Mouse (Mus musculus) MEL (cell line): ENCODE results near the gene Enoph1.

Source experiments
- POLR2A ChIP-seq, 2 experiments: IDR thresholded peaks; 2 replicates each; pipeline ENCODE4 v1.6.1; 2011 to 2012; ENCODE audit warnings: low read length in 2 of 2, mild to moderate bottlenecking in 2 of 2, control low read depth in 1 of 2, improper control_type of control experiment in 1 of 2, low read depth in 1 of 2, moderate library complexity in 1 of 2; ENCODE audit not compliant: control insufficient read depth in 1 of 2, insufficient read depth in 1 of 2, poor library complexity in 1 of 2
- USF2 ChIP-seq, 2 experiments: IDR thresholded peaks; 2 replicates each; pipeline ENCODE4 v1.6.1; 2011 to 2012; ENCODE audit warnings: improper control_type of control experiment in 2 of 2, low read length in 2 of 2, borderline replicate concordance in 1 of 2, inconsistent platforms in 1 of 2, low read depth in 1 of 2, mild to moderate bottlenecking in 1 of 2; ENCODE audit not compliant: insufficient read depth in 1 of 2

GRCm38 (mm10) chr5:100035950-100036349, 3.8 kb upstream of the Enoph1 start:
- TF ChIP-seq USF2 (IDR thresholded peaks at IDR 0.05; ENCODE audit: borderline replicate concordance in 1 of 2, insufficient read depth in 1 of 2, low read depth in 1 of 2, low read length in 2 of 2) (no peak), POLR2A (IDR thresholded peaks at IDR 0.05; ENCODE audit: control insufficient read depth in 1 of 2, insufficient read depth in 1 of 2, low read depth in 1 of 2, low read length in 2 of 2, poor library complexity in 1 of 2) (0 out of 4 replicates have a peak, but pooled peaks of 1 of the 2 experiments have one; percentile 33)
